Mouse (Mus musculus) left cerebral cortex, postnatal 25 days (tissue): Measurements from ENCODE around the gene Gm4858. TPM values are rescaled to one million over a fixed set of nuclear protein-coding genes. Genes with fewer than 3 reads are reported as not detected.
A peak's percentile ranks its signal among the peaks of the same experiment; 100 is the strongest.
"Not testable (repeated sequence)": the region's sequence is repeated elsewhere in the genome, so short reads cannot be mapped to it uniquely, and the experiment has no call there.

ENCODE experiments used
- DNase-seq, 2 experiments: peaks; one replicate each; pipeline ENCODE4 v3.0.0; 2022; ENCODE audit warnings: low spot score in 2 of 2, mixed read lengths in 1 of 2
- intact Hi-C: fragments of 180-260 bp; cut with DNase I; formaldehyde crosslinking; loops from one replicate; pipeline ENCODE4 v1.15.1; 2025
- total RNA-seq, 2 experiments: library from RNA; stranded (reverse); gene quantifications; 2 replicates each; pipeline ENCODE4 v1.2.3; 2021

Gene Gm4858
- total RNA-seq = not detected

GRCm38 (mm10) chr3:93068523-93068922, at the start of gene Gm4858:
Gene Gm4858 (plus strand): TSS chr3:93068823.
- DNase-seq, intact Hi-C loops: not testable (repeated sequence)

GRCm38 (mm10) chr3:93018960-93019359, 49.7 kb upstream of the Gm4858 start, which contains the start of gene Lce1m:
Gene Lce1m (minus strand): TSS chr3:93019060.
- intact Hi-C loops = no loop called here

GRCm38 (mm10) chr3:93021171-93021570, 47.5 kb upstream of the Gm4858 start:
- intact Hi-C loops = no loop called here
- DNase-seq = no peak

More at GRCm38 (mm10) chr3:93018960-93019359, 49.7 kb upstream of the Gm4858 start, which contains the start of gene Lce1m:
- no peak for DNase-seq

- intact Hi-C loops = no loop called here
- peak; percentile 17 to 70 for DNase-seq
Observed at GRCm38 (mm10) chr3:93023411-93024184, 45.0 kb upstream of the Gm4858 start.

- intact Hi-C loops = no loop called here
- DNase-seq = no peak
Observed at GRCm38 (mm10) chr3:93025486-93025885, 43.1 kb upstream of the Gm4858 start.

- intact Hi-C loops = loop anchor here (2.0 to 10.0 kb wide), 2 partner anchors 125 to 887 kb away; partner anchors contain the start of gene Lelp1
- DNase-seq = peak; percentile 62 to 77
Observed at GRCm38 (mm10) chr3:93031450-93031849, 37.2 kb upstream of the Gm4858 start.

GRCm38 (mm10) chr3:93050182-93050581, 18.4 kb upstream of the Gm4858 start:
- intact Hi-C loops = no loop called here
- DNase-seq = no peak

- intact Hi-C loops = no loop called here
- no peak for DNase-seq
Observed at GRCm38 (mm10) chr3:93052826-93053474, 15.7 kb upstream of the Gm4858 start.

GRCm38 (mm10) chr3:93086631-93087030, 18.0 kb downstream of the Gm4858 start:
- DNase-seq = no peak
- intact Hi-C loops = no loop called here

- intact Hi-C loops = not testable (repeated sequence)
- peak; percentile 7 to 19 for DNase-seq
Observed at GRCm38 (mm10) chr3:93093581-93093980, 25.0 kb downstream of the Gm4858 start.

- intact Hi-C loops = no loop called here
Observed at GRCm38 (mm10) chr3:93096447-93096846, 27.8 kb downstream of the Gm4858 start.

GRCm38 (mm10) chr3:93111668-93112067, 43.0 kb downstream of the Gm4858 start:
- intact Hi-C loops = loop anchor here (5.0 kb wide), 3 partner anchors 201 to 296 kb away; no protein-coding TSS in a partner anchor
- DNase-seq = no peak

More at GRCm38 (mm10) chr3:93096447-93096846, 27.8 kb downstream of the Gm4858 start:
- DNase-seq = no peak

GRCm38 (mm10) chr3:93114481-93114880, 45.9 kb downstream of the Gm4858 start:
- peak in 1 of 2 experiments; percentile 40 for DNase-seq
- intact Hi-C loops = loop anchor here (2.0 to 5.0 kb wide), 4 partner anchors 198 to 380 kb away; no protein-coding TSS in a partner anchor

- intact Hi-C loops = no loop called here
- DNase-seq = no peak
Observed at GRCm38 (mm10) chr3:93119101-93119500, 50.5 kb downstream of the Gm4858 start.

Other genes with a start within 250 kb of the Gm4858 start
- gene Kprp, start 241.6 kb upstream of the Gm4858 start, total RNA-seq = not detected
- not detected for gene Lce1l, start 217.5 kb upstream of the Gm4858 start, total RNA-seq
- gene 2310050C09Rik, start 198.6 kb upstream of the Gm4858 start, total RNA-seq = not detected
- not detected for gene Lce3a, start 142.6 kb upstream of the Gm4858 start, total RNA-seq
- gene Lce3b, start 135.8 kb upstream of the Gm4858 start, total RNA-seq = not detected
- gene Lce3c, start 124.3 kb upstream of the Gm4858 start, total RNA-seq = not detected
- gene Lce3d, start 111.4 kb upstream of the Gm4858 start, total RNA-seq = not detected
- not detected for gene Lce3e, start 101.8 kb upstream of the Gm4858 start, total RNA-seq
- gene Lce3f, start 76.6 kb upstream of the Gm4858 start, total RNA-seq = not detected
- gene Crct1, start 53.1 kb upstream of the Gm4858 start, total RNA-seq = under 1 TPM in 1 of 2 experiments, not detected in 1; 0.60 TPM
- not detected for gene Lce1m, start 49.8 kb upstream of the Gm4858 start, total RNA-seq
- not detected for gene Crnn, start 76.0 kb downstream of the Gm4858 start, total RNA-seq
- not detected for gene Flg2, start 128.5 kb downstream of the Gm4858 start, total RNA-seq
- not detected for gene Flg, start 204.7 kb downstream of the Gm4858 start, total RNA-seq